Mouse (Mus musculus) liver, postnatal 0 days (tissue): Measurements from ENCODE around the gene Fam126a. TPM values are rescaled to one million over a fixed set of nuclear protein-coding genes. Genes with fewer than 3 reads are reported as not detected.

ENCODE experiments used
- ATAC-seq: fragments of 200-750 bp; cut with Nextera tagmentation; 2 replicates; pipeline ENCODE4 v1.8.0; 2017; ENCODE audit warnings: mild to moderate bottlenecking, moderate library complexity
- DNase-seq: peaks from one replicate; pipeline ENCODE4 v3.0.0-alpha.2; 2016
- H3K27ac ChIP-seq: fragments of 300-500 bp; sonication (generic); 2 replicates; pipeline ENCODE4 v1.5.1; 2014; ENCODE audit warnings: antibody characterized with exemption, moderate library complexity, mild to moderate bottlenecking, low read depth
- H3K27me3 ChIP-seq: fragments of 300-500 bp; sonication (generic); 2 replicates; pipeline ENCODE4 v1.6.1; 2014; ENCODE audit warnings: low read length, control low read depth, mixed read lengths; ENCODE audit not compliant: insufficient read depth
- H3K36me3 ChIP-seq: fragments of 300-500 bp; sonication (generic); replicated peaks from 2 replicates; pipeline ENCODE4 v1.6.1; 2014; ENCODE audit warnings: mild to moderate bottlenecking, control low read depth, low read length, moderate library complexity, mixed read lengths; ENCODE audit not compliant: insufficient read depth
- H3K4me1 ChIP-seq: fragments of 300-500 bp; sonication (generic); 2 replicates; pipeline ENCODE4 v1.6.1; 2014; ENCODE audit warnings: antibody characterized with exemption, mild to moderate bottlenecking, control low read depth; ENCODE audit not compliant: insufficient read depth
- H3K4me2 ChIP-seq: fragments of 300-500 bp; sonication (generic); 2 replicates; pipeline ENCODE4 v1.6.1; 2014; ENCODE audit warnings: low read depth, mild to moderate bottlenecking, low read length, moderate library complexity, mixed read lengths
- H3K4me3 ChIP-seq: fragments of 300-500 bp; sonication (generic); 2 replicates; pipeline ENCODE4 v1.5.1; 2014; ENCODE audit warnings: low read depth, low read length
- H3K9ac ChIP-seq: fragments of 300-500 bp; sonication (generic); replicated peaks from 2 replicates; pipeline ENCODE4 v1.6.1; 2014; ENCODE audit warnings: mild to moderate bottlenecking, moderate library complexity
- H3K9me3 ChIP-seq: fragments of 300-500 bp; sonication (generic); 2 replicates; pipeline ENCODE4 v1.6.1; 2016; ENCODE audit warnings: mild to moderate bottlenecking, control low read depth, low read length, mixed read lengths
- CTCF ChIP-seq: sonication (generic); IDR thresholded peaks from 2 replicates; pipeline ENCODE4 v1.5.1; 2016; ENCODE audit warnings: antibody characterized with exemption, low read depth
- EP300 ChIP-seq: IDR thresholded peaks from 2 replicates; pipeline ENCODE4 v1.6.1; 2016; ENCODE audit warnings: antibody characterized with exemption, low read depth, mild to moderate bottlenecking
- WGBS: fragments of 180-500 bp; shearing (Covaris S2); extraction: QIAGEN DNeasy Blood & Tissue Kit; methylation state at CpG from one replicate; pipeline ENCODE4 v1.1.7; 2014; ENCODE audit not compliant: insufficient replicate concordance; 5-methylcytosine and 5-hydroxymethylcytosine counted together
- polyA plus RNA-seq: library from polyadenylated mRNA; unstranded; fragments of >200 nt; fragmentation: Nextera tagmentation; extraction: Ambion mirVana; gene quantifications from 2 replicates; pipeline ENCODE4 v1.2.1, GENCODE M21; 2015

Fam126a gene
- polyA plus RNA-seq, 1 experiment from 2014 or later, result 33.4 TPM

- no peaks in the 10 kb centered on the region for H3K4me1 ChIP-seq
- no peak overlapping the region for H3K9ac ChIP-seq
- H3K27ac ChIP-seq, result no peak overlapping the region
- TF ChIP-seq EP300 (no peak), CTCF (no peak)
- H3K4me3 ChIP-seq, result no peak overlapping the region
- no peaks in the 10 kb centered on the region for H3K27me3 ChIP-seq
- ATAC-seq (no peak), DNase-seq (no peak)
- no peaks in the 10 kb centered on the region for H3K36me3 ChIP-seq
- H3K9me3 ChIP-seq, result peaks cover 3% of the 10 kb centered on the region; the same call in 1 of the 2 replicates
- 96% methylated on average over 1 of the region's 1 CpGs for WGBS
- H3K4me2 ChIP-seq, result no peak overlapping the region
Measured at GRCm38 (mm10) chr5:23911556-23911955, 118.9 kb downstream of the Fam126a start.

GRCm38 (mm10) chr5:23909256-23909655 lies 121.2 kb downstream of the Fam126a start:
- no peaks in the 10 kb centered on the region for H3K4me1 ChIP-seq
- no peak overlapping the region for H3K4me3 ChIP-seq
- no peak for ATAC-seq
- H3K27me3 ChIP-seq, result no peaks in the 10 kb centered on the region
- no peaks in the 10 kb centered on the region for H3K36me3 ChIP-seq
- no peak for DNase-seq
- no peak overlapping the region for H3K27ac ChIP-seq
- H3K9ac ChIP-seq, result no peak overlapping the region
- WGBS, result 83% methylated on average over 3 of the region's 3 CpGs
- TF ChIP-seq CTCF, result no peak
- TF ChIP-seq EP300, result no peak
- H3K9me3 ChIP-seq, result peaks cover 3% of the 10 kb centered on the region; the same call in 1 of the 2 replicates
- H3K4me2 ChIP-seq, result no peak overlapping the region

- Histone ChIP-seq H3K27me3 (no peaks in the 10 kb centered on the region), H3K9ac (no peak overlapping the region), H3K9me3 (peaks cover 3% of the 10 kb centered on the region; the same call in 1 of the 2 replicates), H3K4me3 (no peak overlapping the region), H3K27ac (no peak overlapping the region), H3K4me1 (no peaks in the 10 kb centered on the region), H3K4me2 (no peak overlapping the region), H3K36me3 (no peaks in the 10 kb centered on the region)
- TF ChIP-seq CTCF (no peak), EP300 (no peak)
- DNase-seq (no peak), ATAC-seq (no peak)
- 58% methylated on average over 4 of the region's 4 CpGs for WGBS
Measured at GRCm38 (mm10) chr5:23908486-23909090, 121.9 kb downstream of the Fam126a start.

GRCm38 (mm10) chr5:23902221-23902620 lies 128.3 kb downstream of the Fam126a start:
- ATAC-seq (no peak), DNase-seq (no peak)
- TF ChIP-seq EP300 (no peak), CTCF (no peak)
- Histone ChIP-seq H3K4me1 (no peaks in the 10 kb centered on the region), H3K27me3 (no peaks in the 10 kb centered on the region), H3K36me3 (no peaks in the 10 kb centered on the region), H3K9ac (no peak overlapping the region), H3K9me3 (no peaks in the 10 kb centered on the region), H3K27ac (no peak overlapping the region), H3K4me3 (no peak overlapping the region), H3K4me2 (no peak overlapping the region)
- WGBS, result 85% methylated on average over 2 of the region's 2 CpGs

- H3K4me2 ChIP-seq, result no peak overlapping the region
- no peak for DNase-seq
- TF ChIP-seq EP300 (no peak), CTCF (no peak)
- no peaks in the 10 kb centered on the region for H3K27me3 ChIP-seq
- WGBS, result 65% methylated on average over 4 of the region's 4 CpGs
- H3K9ac ChIP-seq, result no peak overlapping the region
- no peaks in the 10 kb centered on the region for H3K9me3 ChIP-seq
- H3K36me3 ChIP-seq, result no peaks in the 10 kb centered on the region
- no peak overlapping the region for H3K4me3 ChIP-seq
- no peaks in the 10 kb centered on the region for H3K4me1 ChIP-seq
- ATAC-seq, result no peak
- no peak overlapping the region for H3K27ac ChIP-seq
Measured at GRCm38 (mm10) chr5:23900190-23900589, 130.3 kb downstream of the Fam126a start.

- Histone ChIP-seq H3K4me1 (peaks cover 7% of the 10 kb centered on the region; the same call in 1 of the 2 replicates), H3K4me2 (peak overlapping the region; percentile 53)
Measured at GRCm38 (mm10) chr5:23893864-23894771, 136.4 kb downstream of the Fam126a start.

More at GRCm38 (mm10) chr5:23893864-23894771, 136.4 kb downstream of the Fam126a start:
- H3K36me3 ChIP-seq, result no peaks in the 10 kb centered on the region
- DNase-seq (peak; percentile 16), ATAC-seq (peak; percentile 55)
- no peak overlapping the region for H3K9ac ChIP-seq
- H3K4me3 ChIP-seq, result peak overlapping the region; percentile 26
- 0 out of 2 replicates have a peak, but pooled peaks cover 3% of the 10 kb centered on the region for H3K27me3 ChIP-seq
- H3K9me3 ChIP-seq, result no peaks in the 10 kb centered on the region
- no peak for TF ChIP-seq EP300
- no peak for TF ChIP-seq CTCF
- 0 out of 2 replicates have a peak overlapping the region, but pooled peaks have one; percentile 12 for H3K27ac ChIP-seq
- WGBS, result 34% methylated on average over 11 of the region's 11 CpGs
